Mouse (Mus musculus) intestine, embryonic 14.5 days (tissue): ENCODE measurements at regions not wholly inside any gene's neighbourhood (a gene's known extent, or its start where the extent isn't known, plus 50 kb on each side); places are given as distances from the start of the nearest gene placed in this dataset.

Experiments
- ATAC-seq: fragments of 200-750 bp; cut with Nextera tagmentation; replicated peaks from 2 replicates; pipeline ENCODE4 v1.8.0; 2017; ENCODE audit warnings: low read depth, moderate number of reproducible peaks, moderate TSS enrichment, moderate library complexity; ENCODE audit not compliant: low FRiP score, low TSS enrichment
- DNase-seq: peaks from one replicate; pipeline ENCODE4 v3.0.0-alpha.2; 2018; ENCODE audit warnings: low spot score
- H3K27ac ChIP-seq: fragments of 300-500 bp; sonication (generic); 2 replicates; pipeline ENCODE4 v1.5.1; 2014; ENCODE audit warnings: low read depth, mild to moderate bottlenecking, control low read depth
- H3K27me3 ChIP-seq: fragments of 300-500 bp; sonication (generic); replicated peaks from 2 replicates; pipeline ENCODE4 v1.6.1; 2014; ENCODE audit warnings: low read length, control low read depth; ENCODE audit not compliant: control insufficient read depth, insufficient read depth
- H3K36me3 ChIP-seq: fragments of 300-500 bp; sonication (generic); 2 replicates; pipeline ENCODE4 v1.6.1; 2014; ENCODE audit warnings: low read length, control low read depth; ENCODE audit not compliant: control insufficient read depth, insufficient read depth
- H3K4me1 ChIP-seq: fragments of 300-500 bp; sonication (generic); replicated peaks from 2 replicates; pipeline ENCODE4 v1.6.1; 2014; ENCODE audit warnings: low read length, control low read depth, mixed read lengths; ENCODE audit not compliant: control insufficient read depth, insufficient read depth
- H3K4me2 ChIP-seq: fragments of 300-500 bp; sonication (generic); 2 replicates; pipeline ENCODE4 v1.6.1; 2014; ENCODE audit warnings: low read length
- H3K4me3 ChIP-seq: fragments of 300-500 bp; sonication (generic); 2 replicates; pipeline ENCODE4 v1.5.1; 2014; ENCODE audit warnings: low read depth, low read length, control low read depth, mixed read lengths
- H3K9ac ChIP-seq: fragments of 300-500 bp; sonication (generic); 2 replicates; pipeline ENCODE4 v1.6.1; 2014; ENCODE audit warnings: mild to moderate bottlenecking, low read length
- H3K9me3 ChIP-seq: fragments of 300-500 bp; sonication (generic); 2 replicates; pipeline ENCODE4 v1.6.1; 2016; ENCODE audit warnings: low read length, control low read depth; ENCODE audit not compliant: control insufficient read depth
- WGBS: fragments of 180-500 bp; shearing (Covaris S2); extraction: QIAGEN DNeasy Blood & Tissue Kit; methylation state at CpG from one replicate; pipeline ENCODE4 v1.1.7; 2014; 5-methylcytosine and 5-hydroxymethylcytosine counted together

GRCm38 (mm10) chr1:34986861-34987260, 137.1 kb downstream of the Plekhb2 start:
- no peaks in the 10 kb centered on the region for H3K9me3 ChIP-seq
- 80% methylated on average over 2 of the region's 2 CpGs for WGBS
- H3K9ac ChIP-seq = no peak overlapping the region
- no peak overlapping the region for H3K4me2 ChIP-seq
- no peak overlapping the region for H3K27ac ChIP-seq
- ATAC-seq = no peak
- no peak for DNase-seq
- H3K27me3 ChIP-seq = no peaks in the 10 kb centered on the region
- H3K36me3 ChIP-seq = no peaks in the 10 kb centered on the region
- no peak overlapping the region for H3K4me3 ChIP-seq
- H3K4me1 ChIP-seq = no peaks in the 10 kb centered on the region

GRCm38 (mm10) chr1:34987650-34988221, 138.0 kb downstream of the Plekhb2 start:
- H3K27me3 ChIP-seq = no peaks in the 10 kb centered on the region
- no peak overlapping the region for H3K9ac ChIP-seq
- H3K4me2 ChIP-seq = no peak overlapping the region
- no peaks in the 10 kb centered on the region for H3K9me3 ChIP-seq
- H3K36me3 ChIP-seq = no peaks in the 10 kb centered on the region
- no peak overlapping the region for H3K4me3 ChIP-seq
- H3K27ac ChIP-seq = no peak overlapping the region
- DNase-seq = no peak
- no peak for ATAC-seq
- no peaks in the 10 kb centered on the region for H3K4me1 ChIP-seq
- 77% methylated on average over 8 of the region's 8 CpGs for whole genome bisulfite sequencing

GRCm38 (mm10) chr1:34988225-34988624, 138.4 kb downstream of the Plekhb2 start:
- Histone ChIP-seq H3K4me1 (no peaks in the 10 kb centered on the region), H3K9ac (no peak overlapping the region), H3K4me3 (no peak overlapping the region), H3K36me3 (no peaks in the 10 kb centered on the region), H3K27me3 (no peaks in the 10 kb centered on the region), H3K4me2 (no peak overlapping the region), H3K27ac (no peak overlapping the region), H3K9me3 (no peaks in the 10 kb centered on the region)
- WGBS = 80% methylated on average over 7 of the region's 7 CpGs
- DNase-seq (no peak), ATAC-seq (no peak)

- Histone ChIP-seq H3K4me3 (no peak overlapping the region), H3K4me1 (no peaks in the 10 kb centered on the region), H3K27me3 (no peaks in the 10 kb centered on the region), H3K4me2 (no peak overlapping the region), H3K36me3 (no peaks in the 10 kb centered on the region), H3K9me3 (no peaks in the 10 kb centered on the region), H3K27ac (no peak overlapping the region), H3K9ac (no peak overlapping the region)
- 81% methylated on average over 1 of the region's 1 CpGs for WGBS
- DNase-seq = no peak
- no peak for ATAC-seq
These were observed 151.0 kb downstream of the Plekhb2 start for GRCm38 (mm10) chr1:35000801-35001200.

- H3K27ac ChIP-seq = no peak overlapping the region
- H3K4me3 ChIP-seq = no peak overlapping the region
- no peak overlapping the region for H3K9ac ChIP-seq
- no peak overlapping the region for H3K4me2 ChIP-seq
- H3K4me1 ChIP-seq = no peaks in the 10 kb centered on the region
- DNase-seq = peak; percentile 86
- no peaks in the 10 kb centered on the region for H3K9me3 ChIP-seq
- H3K36me3 ChIP-seq = no peaks in the 10 kb centered on the region
- 71% methylated on average over 4 of the region's 4 CpGs for WGBS
- no peak for ATAC-seq
- H3K27me3 ChIP-seq = no peaks in the 10 kb centered on the region
These were observed 167.7 kb downstream of the Plekhb2 start for GRCm38 (mm10) chr1:35017471-35017870.

- DNase-seq (no peak), ATAC-seq (no peak)
- Histone ChIP-seq H3K27ac (no peak overlapping the region), H3K9me3 (no peaks in the 10 kb centered on the region), H3K4me1 (no peaks in the 10 kb centered on the region), H3K9ac (no peak overlapping the region), H3K27me3 (no peaks in the 10 kb centered on the region), H3K4me2 (no peak overlapping the region), H3K4me3 (no peak overlapping the region), H3K36me3 (no peaks in the 10 kb centered on the region)
- WGBS = 49% methylated on average over 4 of the region's 4 CpGs
These were observed 182.8 kb downstream of the Plekhb2 start for GRCm38 (mm10) chr1:35032619-35033018.

GRCm38 (mm10) chr1:35072811-35073210, 223.0 kb downstream of the Plekhb2 start:
- Histone ChIP-seq H3K27me3 (no peaks in the 10 kb centered on the region), H3K4me1 (no peaks in the 10 kb centered on the region), H3K4me2 (no peak overlapping the region), H3K4me3 (no peak overlapping the region), H3K9ac (no peak overlapping the region), H3K36me3 (no peaks in the 10 kb centered on the region), H3K27ac (no peak overlapping the region), H3K9me3 (no peaks in the 10 kb centered on the region)
- WGBS = 78% methylated on average over 1 of the region's 1 CpGs
- DNase-seq (no peak), ATAC-seq (no peak)

GRCm38 (mm10) chr1:35094873-35095272, 245.1 kb downstream of the Plekhb2 start:
- DNase-seq (no peak), ATAC-seq (no peak)
- no peak overlapping the region for H3K9ac ChIP-seq
- no peak overlapping the region for H3K27ac ChIP-seq
- H3K27me3 ChIP-seq = no peaks in the 10 kb centered on the region
- WGBS = 73% methylated on average over 1 of the region's 1 CpGs
- no peaks in the 10 kb centered on the region for H3K36me3 ChIP-seq
- H3K4me1 ChIP-seq = no peaks in the 10 kb centered on the region
- H3K4me2 ChIP-seq = no peak overlapping the region
- no peak overlapping the region for H3K4me3 ChIP-seq
- H3K9me3 ChIP-seq = no peaks in the 10 kb centered on the region

GRCm38 (mm10) chr1:35095785-35096184, 246.0 kb downstream of the Plekhb2 start:
- ATAC-seq = no peak
- Histone ChIP-seq H3K4me3 (no peak overlapping the region), H3K9me3 (no peaks in the 10 kb centered on the region), H3K27me3 (no peaks in the 10 kb centered on the region), H3K4me2 (no peak overlapping the region), H3K36me3 (no peaks in the 10 kb centered on the region), H3K9ac (no peak overlapping the region), H3K4me1 (no peaks in the 10 kb centered on the region), H3K27ac (no peak overlapping the region)
- 54% methylated on average over 2 of the region's 2 CpGs for WGBS
- no peak for DNase-seq
